Mouse (Mus musculus) CD8-positive naive resting alpha-beta T cell, adult 57 days (primary cell): Measurements from ENCODE around the gene Mt2. TPM values are rescaled to one million over a fixed set of nuclear protein-coding genes. Genes with fewer than 3 reads are reported as not detected.

Source experiments
- total RNA-seq: library from RNA; stranded (reverse); gene quantifications from one replicate; pipeline ENCODE4 v1.2.4, GENCODE M21; 2023

The Mt2 gene
- 1.7 TPM for total RNA-seq

DNA sequence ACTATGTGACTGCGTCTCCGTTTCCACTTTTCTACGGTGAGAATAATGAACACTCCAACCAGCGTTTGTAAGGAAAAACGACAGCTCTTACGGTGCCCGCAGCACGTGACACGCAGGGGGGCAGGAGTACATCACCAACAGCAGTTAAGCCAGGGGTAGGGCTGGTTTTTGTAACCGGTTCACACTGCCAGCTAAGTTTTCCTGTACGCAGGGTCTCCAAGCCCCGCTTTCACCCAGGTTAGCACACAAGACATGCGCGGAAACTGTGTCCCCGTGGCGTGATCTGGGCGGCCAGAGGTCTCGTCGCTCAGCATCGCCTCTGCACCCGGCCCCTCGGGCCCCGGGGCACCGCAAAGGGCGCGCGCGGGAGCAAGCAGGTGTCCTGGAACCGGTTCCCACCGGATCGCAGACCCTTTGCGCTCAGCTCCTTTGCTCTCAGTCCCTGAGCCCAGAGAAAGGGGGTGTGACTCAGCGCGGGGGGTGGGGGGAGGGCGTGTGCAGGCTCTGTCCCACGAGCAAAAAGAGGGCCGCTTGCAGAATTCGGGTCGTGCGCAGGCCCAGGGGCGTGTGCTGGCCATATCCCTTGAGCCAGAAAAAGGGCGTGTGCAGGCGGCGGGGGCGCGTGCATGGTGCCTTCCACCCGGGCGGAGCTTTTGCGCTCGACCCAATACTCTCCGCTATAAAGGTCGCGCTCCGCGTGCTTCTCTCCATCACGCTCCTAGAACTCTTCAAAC is at the start of gene Mt2:
Gene Mt2 (plus strand): TSS at position 590 of the 734 bp plus-strand sequence.

DNA sequence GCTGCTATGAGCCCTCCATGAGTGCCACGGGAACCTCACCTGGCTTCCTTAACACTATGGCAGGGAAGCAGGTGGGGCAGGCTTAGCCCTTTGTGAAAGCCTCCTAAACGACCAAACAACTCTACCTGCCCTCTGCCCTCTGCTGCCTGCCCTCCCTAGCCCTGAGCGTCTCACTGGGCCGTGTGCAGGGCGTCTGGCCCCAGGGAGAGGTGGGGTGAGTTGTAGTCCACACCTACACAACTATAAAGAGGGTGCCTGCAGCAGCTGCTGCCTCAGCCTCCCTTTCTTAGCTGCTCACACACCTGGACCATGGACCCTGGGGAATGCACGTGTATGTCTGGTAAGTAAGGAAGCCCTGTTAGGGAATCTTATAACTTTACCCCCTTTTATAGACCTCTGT is 35.5 kb upstream of the Mt2 start, which contains the start of gene Mt4:
Gene Mt4 (plus strand): TSS at position 265 of the 400 bp plus-strand sequence.

DNA sequence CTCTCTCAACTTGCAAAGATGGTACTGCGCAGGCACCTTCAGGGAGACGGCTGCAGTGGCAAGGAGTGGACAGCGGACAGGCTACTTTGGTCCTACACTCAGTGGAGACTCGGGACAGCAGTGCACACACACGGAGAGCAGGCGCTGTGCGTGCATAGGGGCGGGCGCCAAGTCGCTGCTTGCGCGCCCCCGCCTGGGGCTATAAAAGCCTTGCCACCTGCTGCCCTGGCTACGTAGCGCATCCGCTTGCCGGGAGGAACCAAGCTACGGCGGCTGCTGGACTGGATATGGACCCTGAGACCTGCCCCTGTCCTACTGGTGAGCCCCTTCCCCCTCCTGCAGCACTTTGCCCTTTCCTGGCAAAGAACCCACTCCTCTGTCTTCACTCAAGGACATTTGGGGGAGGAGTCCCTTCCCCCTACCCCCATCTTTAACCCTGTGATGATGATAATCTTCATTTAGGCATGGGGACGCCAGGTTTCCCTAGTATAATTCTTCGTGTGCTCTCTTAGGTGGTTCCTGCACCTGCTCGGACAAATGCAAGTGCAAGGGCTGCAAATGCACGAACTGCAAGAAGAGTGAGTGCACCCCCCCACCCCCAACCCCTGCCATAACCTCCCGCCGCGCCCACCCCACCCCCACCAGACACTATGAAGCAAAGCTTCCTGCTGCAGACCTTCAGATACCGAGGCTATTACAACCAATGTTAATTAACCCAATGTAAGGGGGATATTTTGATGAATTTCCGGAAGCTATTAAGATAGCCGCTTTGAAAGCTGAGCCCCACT is 19.8 kb upstream of the Mt2 start, which contains the start of gene Mt3:
Gene Mt3 (plus strand): TSS at position 95 of the 788 bp plus-strand sequence.

DNA sequence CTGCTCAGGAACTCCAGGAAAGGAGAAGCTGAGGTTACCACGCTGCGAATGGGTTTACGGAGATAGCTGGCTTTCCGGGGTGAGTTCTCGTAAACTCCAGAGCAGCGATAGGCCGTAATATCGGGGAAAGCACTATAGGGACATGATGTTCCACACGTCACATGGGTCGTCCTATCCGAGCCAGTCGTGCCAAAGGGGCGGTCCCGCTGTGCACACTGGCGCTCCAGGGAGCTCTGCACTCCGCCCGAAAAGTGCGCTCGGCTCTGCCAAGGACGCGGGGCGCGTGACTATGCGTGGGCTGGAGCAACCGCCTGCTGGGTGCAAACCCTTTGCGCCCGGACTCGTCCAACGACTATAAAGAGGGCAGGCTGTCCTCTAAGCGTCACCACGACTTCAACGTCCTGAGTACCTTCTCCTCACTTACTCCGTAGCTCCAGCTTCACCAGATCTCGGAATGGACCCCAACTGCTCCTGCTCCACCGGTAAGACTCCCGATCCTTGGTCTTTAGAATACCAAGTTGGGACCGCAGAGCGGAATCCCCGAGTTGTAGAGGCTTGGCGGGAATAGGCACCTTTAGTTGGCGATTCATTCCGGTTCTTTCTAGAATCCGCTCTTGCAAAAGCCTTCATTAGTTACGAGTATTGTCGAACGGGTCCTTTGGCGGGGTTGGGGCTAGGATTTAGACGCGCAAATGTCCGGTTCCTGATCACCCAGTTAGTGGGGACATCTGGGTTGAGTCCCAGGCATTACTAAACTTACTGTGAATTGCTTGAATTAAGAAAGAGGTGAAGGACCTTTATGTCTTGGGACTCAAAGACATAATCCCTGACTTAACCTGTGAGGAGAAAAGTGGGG is 6.6 kb downstream of the Mt2 start, which contains the start of gene Mt1:
Gene Mt1 (plus strand): TSS at position 226 of the 856 bp plus-strand sequence.

DNA sequence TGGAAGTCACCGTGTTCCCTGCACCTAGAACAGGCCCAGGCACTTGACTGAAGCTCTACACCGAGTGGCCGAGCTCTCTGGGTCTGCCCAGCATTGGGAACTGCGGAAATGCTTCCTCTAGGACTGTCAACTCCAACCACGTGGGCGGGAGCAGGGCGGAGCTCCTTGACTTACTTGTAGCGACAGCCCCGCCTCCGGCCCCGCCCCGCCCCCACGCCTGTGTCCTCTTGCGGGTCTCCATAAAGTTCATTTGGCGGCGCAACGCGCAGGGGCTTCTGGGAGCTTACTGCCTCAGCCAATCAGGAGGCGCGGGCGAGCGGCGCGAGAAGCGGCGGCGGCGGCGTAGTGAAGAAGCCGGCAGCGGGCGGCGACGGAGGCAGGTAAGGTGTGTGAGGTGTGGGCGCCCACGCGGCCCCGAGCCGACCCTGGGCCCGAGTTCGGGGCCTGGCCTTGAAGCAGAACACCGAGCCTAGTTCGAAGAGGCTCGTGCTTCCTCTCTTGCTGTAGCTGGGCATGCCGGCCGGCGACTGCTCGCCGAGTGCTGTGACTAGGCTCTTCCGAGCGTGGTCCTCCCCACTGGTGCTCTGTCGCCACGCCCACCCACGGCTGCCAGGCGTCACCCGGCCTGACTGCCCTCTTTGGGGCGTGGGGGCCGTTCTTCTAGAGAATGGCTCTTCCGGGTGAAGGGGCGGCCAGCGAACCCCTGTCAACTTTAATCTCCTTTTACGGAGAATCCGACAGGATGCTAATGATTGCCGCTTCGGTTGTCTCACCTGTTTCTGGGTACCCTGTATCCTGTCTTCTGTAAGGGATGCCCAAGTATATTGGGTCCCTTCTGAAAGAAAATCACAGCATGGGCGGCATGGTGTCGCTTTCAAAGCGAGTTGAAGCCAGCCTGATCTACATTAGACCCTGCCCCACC is 42.0 kb downstream of the Mt2 start, which contains the start of gene Nup93:
Gene Nup93 (plus strand): TSS at position 313 of the 922 bp plus-strand sequence.

Other genes starting within 250 kb of the Mt2 start
- 60.6 TPM for gene Amfr, start 159.8 kb upstream of the Mt2 start, total RNA-seq
- 51.5 TPM for gene Nudt21, start 135.6 kb upstream of the Mt2 start, total RNA-seq
- gene Ogfod1, start 135.5 kb upstream of the Mt2 start, total RNA-seq: 17.4 TPM
- 15.0 TPM for gene Bbs2, start 73.7 kb upstream of the Mt2 start, total RNA-seq
- not detected for gene Mt4, start 35.5 kb upstream of the Mt2 start, total RNA-seq
- gene Mt3, start 20.1 kb upstream of the Mt2 start, total RNA-seq: not detected
- 2.5 TPM for gene Mt1, start 6.4 kb downstream of the Mt2 start, total RNA-seq
- 38.2 TPM for gene Nup93, start 41.9 kb downstream of the Mt2 start, total RNA-seq
- 0.49 TPM for gene Slc12a3, start 156.5 kb downstream of the Mt2 start, total RNA-seq
- gene Herpud1, start 213.8 kb downstream of the Mt2 start, total RNA-seq: 137 TPM